Mouse (Mus musculus) megakaryocyte-erythroid progenitor cell, adult 5-6 weeks (primary cell): ENCODE measurements at regions not wholly inside any gene's neighbourhood (a gene's known extent, or its start where the extent isn't known, plus 50 kb on each side); places are given as distances from the start of the nearest gene placed in this dataset.

Source experiments
- ATAC-seq: replicated peaks from 2 replicates; pipeline ENCODE4 v1.8.0; 2016; ENCODE audit warnings: mild to moderate bottlenecking, inconsistent platforms; ENCODE audit not compliant: severe bottlenecking, poor library complexity, low FRiP score, low TSS enrichment

- no peak for ATAC-seq
Observed at GRCm38 (mm10) chr16:44674198-44674597, 49.9 kb upstream of the Nepro start.

GRCm38 (mm10) chr16:44672422-44672819 is 51.7 kb upstream of the Nepro start:
- ATAC-seq: no peak

GRCm38 (mm10) chr16:44671551-44672421 is 52.3 kb upstream of the Nepro start:
- no peak for ATAC-seq

- no peak for ATAC-seq
Observed at GRCm38 (mm10) chr16:44668061-44668460, 56.0 kb upstream of the Nepro start.

GRCm38 (mm10) chr16:44667118-44667517 is 57.0 kb upstream of the Nepro start:
- ATAC-seq: no peak

GRCm38 (mm10) chr16:44666431-44666997 is 57.6 kb upstream of the Nepro start:
- no peak for ATAC-seq

- no peak for ATAC-seq
Observed at GRCm38 (mm10) chr16:44665491-44665931, 58.6 kb upstream of the Nepro start.

GRCm38 (mm10) chr16:44662966-44663600 is 61.0 kb upstream of the Nepro start:
- no peak for ATAC-seq

- ATAC-seq: no peak
Observed at GRCm38 (mm10) chr16:44660996-44661876, 62.9 kb upstream of the Nepro start.

GRCm38 (mm10) chr16:44658306-44658705 is 65.8 kb upstream of the Nepro start:
- ATAC-seq: no peak

- ATAC-seq: no peak
Observed at GRCm38 (mm10) chr16:44656181-44656580, 67.9 kb upstream of the Nepro start.

- no peak for ATAC-seq
Observed at GRCm38 (mm10) chr16:44655306-44655705, 68.8 kb upstream of the Nepro start.

GRCm38 (mm10) chr16:44648547-44649223 is 75.4 kb upstream of the Nepro start:
- no peak for ATAC-seq

- ATAC-seq: 0 out of 2 replicates have a peak, but pooled peaks have one; percentile 50
Observed at GRCm38 (mm10) chr16:44643992-44644391, 80.1 kb upstream of the Nepro start.

- no peak for ATAC-seq
Observed at GRCm38 (mm10) chr16:44637100-44637499, 78.4 kb upstream of the Boc start.

- ATAC-seq: no peak
Observed at GRCm38 (mm10) chr16:44634486-44634885, 75.8 kb upstream of the Boc start.

GRCm38 (mm10) chr16:44633059-44633667 is 74.5 kb upstream of the Boc start:
- ATAC-seq: no peak

GRCm38 (mm10) chr16:44632330-44633058 is 73.8 kb upstream of the Boc start:
- ATAC-seq: no peak
